Mouse (Mus musculus): ENCODE results near the gene Rplp2. TPM values are rescaled to one million over a fixed set of nuclear protein-coding genes. Genes with fewer than 3 reads are reported as not detected.

Rplp2 gene
- total and polyA plus RNA-seq, 3 experiments: 421 to 928 (median 848) TPM

- H3K4me1 ChIP-seq (ENCODE audit: control insufficient read depth, insufficient read depth, low read length): no peaks in the 10 kb centered on the region
- H3K9ac ChIP-seq (ENCODE audit: low read depth, low read length): no peak overlapping the region
- H3K36me3 ChIP-seq (ENCODE audit: control insufficient read depth, insufficient read depth, low read length): no peaks in the 10 kb centered on the region; the same call in 1 of the 2 replicates
- H3K27ac ChIP-seq: no peak overlapping the region
- DNase-seq: no peak
- peak; percentile 49 for TF ChIP-seq CTCF (IDR thresholded peaks at IDR 0.05)
- TF ChIP-seq EP300 (IDR thresholded peaks at IDR 0.05; ENCODE audit: insufficient read depth, low read depth, low read length): no peak
- no peaks in the 10 kb centered on the region for H3K27me3 ChIP-seq (ENCODE audit: control insufficient read depth, insufficient read depth, low read length)
- H3K79me2 ChIP-seq (replicated peaks; ENCODE audit: control insufficient read depth, insufficient read depth, low read length): no peaks in the 10 kb centered on the region
- intact Hi-C loops (cut with DNase I): no loop called here
- WGBS: 69% methylated on average over 2 of the region's 2 CpGs
- no peak overlapping the region for H3K4me3 ChIP-seq
Measured at GRCm38 (mm10) chr7:141491151-141491550, 44.0 kb downstream of the Rplp2 start.

GRCm38 (mm10) chr7:141492738-141493137 is 45.6 kb downstream of the Rplp2 start:
- intact Hi-C loops (cut with DNase I): no loop called here
- no peak overlapping the region for H3K27ac ChIP-seq
- peaks cover under 1% of the 10 kb centered on the region; the same call in 1 of the 2 replicates for H3K4me1 ChIP-seq (ENCODE audit: control insufficient read depth, insufficient read depth, low read length)
- WGBS: 93% methylated on average over 5 of the region's 5 CpGs
- H3K4me3 ChIP-seq: no peak overlapping the region
- no peaks in the 10 kb centered on the region for H3K27me3 ChIP-seq (ENCODE audit: control insufficient read depth, insufficient read depth, low read length)
- H3K36me3 ChIP-seq (ENCODE audit: control insufficient read depth, insufficient read depth, low read length): no peaks in the 10 kb centered on the region; the same call in 1 of the 2 replicates
- no peak overlapping the region for H3K9ac ChIP-seq (ENCODE audit: low read depth, low read length)
- H3K79me2 ChIP-seq (replicated peaks; ENCODE audit: control insufficient read depth, insufficient read depth, low read length): no peaks in the 10 kb centered on the region
- TF ChIP-seq EP300 (IDR thresholded peaks at IDR 0.05; ENCODE audit: insufficient read depth, low read depth, low read length): no peak
- no peak for TF ChIP-seq POLR2A (IDR thresholded peaks at IDR 0.05; ENCODE audit: insufficient read depth, low read depth, low read length)
- TF ChIP-seq CTCF (IDR thresholded peaks at IDR 0.05): no peak
- DNase-seq: no peak

GRCm38 (mm10) chr7:141493729-141494128 is 46.6 kb downstream of the Rplp2 start:
- H3K36me3 ChIP-seq (ENCODE audit: control insufficient read depth, insufficient read depth, low read length): no peaks in the 10 kb centered on the region; the same call in 1 of the 2 replicates
- 84% methylated on average over 1 of the region's 1 CpGs for WGBS
- no peak overlapping the region for H3K9ac ChIP-seq (ENCODE audit: low read depth, low read length)
- H3K4me3 ChIP-seq: no peak overlapping the region
- TF ChIP-seq EP300 (IDR thresholded peaks at IDR 0.05; ENCODE audit: insufficient read depth, low read depth, low read length) (no peak), POLR2A (IDR thresholded peaks at IDR 0.05; ENCODE audit: insufficient read depth, low read depth, low read length) (no peak), CTCF (IDR thresholded peaks at IDR 0.05) (no peak)
- H3K27me3 ChIP-seq (ENCODE audit: control insufficient read depth, insufficient read depth, low read length): no peaks in the 10 kb centered on the region
- intact Hi-C loops (cut with DNase I): no loop called here
- no peaks in the 10 kb centered on the region for H3K79me2 ChIP-seq (replicated peaks; ENCODE audit: control insufficient read depth, insufficient read depth, low read length)
- peaks cover 1% of the 10 kb centered on the region; the same call in 1 of the 2 replicates for H3K4me1 ChIP-seq (ENCODE audit: control insufficient read depth, insufficient read depth, low read length)
- no peak for DNase-seq
- no peak overlapping the region for H3K27ac ChIP-seq

- TF ChIP-seq EP300 (IDR thresholded peaks at IDR 0.05; ENCODE audit: insufficient read depth, low read depth, low read length): no peak
- TF ChIP-seq CTCF (IDR thresholded peaks at IDR 0.05): no peak
- no peak for TF ChIP-seq POLR2A (IDR thresholded peaks at IDR 0.05; ENCODE audit: insufficient read depth, low read depth, low read length)
- intact Hi-C loops (cut with DNase I): no loop called here
- H3K9ac ChIP-seq (ENCODE audit: low read depth, low read length): no peak overlapping the region
- H3K4me1 ChIP-seq (ENCODE audit: control insufficient read depth, insufficient read depth, low read length): peaks cover 1% of the 10 kb centered on the region; the same call in 1 of the 2 replicates
- 91% methylated on average over 2 of the region's 2 CpGs for WGBS
- no peaks in the 10 kb centered on the region for H3K79me2 ChIP-seq (replicated peaks; ENCODE audit: control insufficient read depth, insufficient read depth, low read length)
- no peak for DNase-seq
- no peak overlapping the region for H3K27ac ChIP-seq
- H3K4me3 ChIP-seq: no peak overlapping the region
- no peaks in the 10 kb centered on the region for H3K27me3 ChIP-seq (ENCODE audit: control insufficient read depth, insufficient read depth, low read length)
- no peaks in the 10 kb centered on the region; the same call in 1 of the 2 replicates for H3K36me3 ChIP-seq (ENCODE audit: control insufficient read depth, insufficient read depth, low read length)
Measured at GRCm38 (mm10) chr7:141495379-141495778, 48.2 kb downstream of the Rplp2 start.

- Histone ChIP-seq H3K4me1 (ENCODE audit: control insufficient read depth, insufficient read depth, low read length) (peaks cover 1% of the 10 kb centered on the region; the same call in 1 of the 2 replicates), H3K27me3 (ENCODE audit: control insufficient read depth, insufficient read depth, low read length) (no peaks in the 10 kb centered on the region), H3K4me3 (no peak overlapping the region), H3K9ac (ENCODE audit: low read depth, low read length) (no peak overlapping the region), H3K27ac (no peak overlapping the region), H3K36me3 (ENCODE audit: control insufficient read depth, insufficient read depth, low read length) (no peaks in the 10 kb centered on the region), H3K79me2 (replicated peaks; ENCODE audit: control insufficient read depth, insufficient read depth, low read length) (no peaks in the 10 kb centered on the region)
- no peak for DNase-seq
- no peak for TF ChIP-seq POLR2A (IDR thresholded peaks at IDR 0.05; ENCODE audit: insufficient read depth, low read depth, low read length)
- no peak for TF ChIP-seq EP300 (IDR thresholded peaks at IDR 0.05; ENCODE audit: insufficient read depth, low read depth, low read length)
- TF ChIP-seq CTCF (IDR thresholded peaks at IDR 0.05): no peak
- 78% methylated on average over 4 of the region's 4 CpGs for WGBS
- intact Hi-C loops (cut with DNase I): no loop called here
Measured at GRCm38 (mm10) chr7:141495940-141496339, 48.8 kb downstream of the Rplp2 start.

- WGBS: 56% methylated on average over 3 of the region's 3 CpGs
- Histone ChIP-seq H3K27me3 (ENCODE audit: control insufficient read depth, insufficient read depth, low read length) (no peaks in the 10 kb centered on the region), H3K4me3 (no peak overlapping the region), H3K27ac (peak overlapping the region; percentile 61), H3K9ac (ENCODE audit: low read depth, low read length) (no peak overlapping the region), H3K36me3 (ENCODE audit: control insufficient read depth, insufficient read depth, low read length) (no peaks in the 10 kb centered on the region), H3K4me1 (ENCODE audit: control insufficient read depth, insufficient read depth, low read length) (peaks cover 1% of the 10 kb centered on the region; the same call in 1 of the 2 replicates), H3K79me2 (replicated peaks; ENCODE audit: control insufficient read depth, insufficient read depth, low read length) (no peaks in the 10 kb centered on the region)
- no peak for DNase-seq
- intact Hi-C loops (cut with DNase I): no loop called here
- no peak for TF ChIP-seq CTCF (IDR thresholded peaks at IDR 0.05)
- no peak for TF ChIP-seq EP300 (IDR thresholded peaks at IDR 0.05; ENCODE audit: insufficient read depth, low read depth, low read length)
- no peak for TF ChIP-seq POLR2A (IDR thresholded peaks at IDR 0.05; ENCODE audit: insufficient read depth, low read depth, low read length)
Measured at GRCm38 (mm10) chr7:141497600-141497999, 50.4 kb downstream of the Rplp2 start.

Other genes with a start within 250 kb of the Rplp2 start
- gene Lmntd2, start 233.3 kb upstream of the Rplp2 start, total RNA-seq (2021): not detected
- gene Lmntd2, start 233.3 kb upstream of the Rplp2 start, polyA plus RNA-seq (2012; rRNA removed): 0.18 and 0.20 TPM in 2 replicates
- under 1 TPM; 0.25 to 0.42 TPM for gene Rassf7, start 231.5 kb upstream of the Rplp2 start, total RNA-seq (2021)
- 2.2 and 3.3 TPM in 2 replicates for gene Rassf7, start 231.5 kb upstream of the Rplp2 start, polyA plus RNA-seq (2012; rRNA removed)
- 10 to 100 TPM; 26.8 to 32.1 TPM for gene Phrf1, start 218.6 kb upstream of the Rplp2 start, total RNA-seq (2021)
- gene Phrf1, start 218.6 kb upstream of the Rplp2 start, polyA plus RNA-seq (2012; rRNA removed): 8.9 and 10.2 TPM in 2 replicates
- gene Irf7, start 180.9 kb upstream of the Rplp2 start, total RNA-seq (2021): 1 to 10 TPM; 3.3 to 3.4 TPM
- gene Irf7, start 180.9 kb upstream of the Rplp2 start, polyA plus RNA-seq (2012; rRNA removed): 24.6 and 25.2 TPM in 2 replicates
- not detected for gene Cdhr5, start 170.6 kb upstream of the Rplp2 start, total RNA-seq (2021)
- 0.26 TPM in 1 of 2 replicates, not detected in the other for gene Cdhr5, start 170.6 kb upstream of the Rplp2 start, polyA plus RNA-seq (2012; rRNA removed)
- gene Sct, start 168.2 kb upstream of the Rplp2 start, total RNA-seq (2021): not detected
- not detected in 2 replicates for gene Sct, start 168.2 kb upstream of the Rplp2 start, polyA plus RNA-seq (2012; rRNA removed)
- gene Drd4, start 155.4 kb upstream of the Rplp2 start, total RNA-seq (2021): not detected
- 0.04 TPM in 1 of 2 replicates, not detected in the other for gene Drd4, start 155.4 kb upstream of the Rplp2 start, polyA plus RNA-seq (2012; rRNA removed)
- gene Deaf1, start 119.7 kb upstream of the Rplp2 start, total RNA-seq (2021): 10 to 100 TPM; 10.8 to 13.5 TPM
- 9.7 and 9.8 TPM in 2 replicates for gene Deaf1, start 119.7 kb upstream of the Rplp2 start, polyA plus RNA-seq (2012; rRNA removed)
- gene Tmem80, start 119.6 kb upstream of the Rplp2 start, total RNA-seq (2021): 10 to 100 TPM; 13.5 to 14.9 TPM
- 28.9 and 34.5 TPM in 2 replicates for gene Tmem80, start 119.6 kb upstream of the Rplp2 start, polyA plus RNA-seq (2012; rRNA removed)
- gene Eps8l2, start 108.5 kb upstream of the Rplp2 start, total RNA-seq (2021): 1 to 10 TPM; 3.8 to 4.3 TPM
- gene Eps8l2, start 108.5 kb upstream of the Rplp2 start, polyA plus RNA-seq (2012; rRNA removed): 5.8 and 8.9 TPM in 2 replicates
- 100 to 1,000 TPM; 110 to 116 TPM for gene Taldo1, start 55.2 kb upstream of the Rplp2 start, total RNA-seq (2021)
- gene Taldo1, start 55.2 kb upstream of the Rplp2 start, polyA plus RNA-seq (2012; rRNA removed): 132 and 135 TPM in 2 replicates
- gene Gatd1, start 33.2 kb upstream of the Rplp2 start, total RNA-seq (2021): 10 to 100 TPM; 13.4 to 14.9 TPM
- 23.4 and 29.5 TPM in 2 replicates for gene Gatd1, start 33.2 kb upstream of the Rplp2 start, polyA plus RNA-seq (2012; rRNA removed)
- gene Cend1, start 17.9 kb upstream of the Rplp2 start, total RNA-seq (2021): 1 to 10 TPM; 1.0 to 1.4 TPM
- 1.8 and 2.6 TPM in 2 replicates for gene Cend1, start 17.9 kb upstream of the Rplp2 start, polyA plus RNA-seq (2012; rRNA removed)
- 10 to 100 TPM; 55.8 to 72.6 TPM for gene Slc25a22, start 9.5 kb upstream of the Rplp2 start, total RNA-seq (2021)
- gene Slc25a22, start 9.5 kb upstream of the Rplp2 start, polyA plus RNA-seq (2012; rRNA removed): 85.8 and 88.9 TPM in 2 replicates
- under 1 TPM; 0.37 to 0.70 TPM for gene Pidd1, start 3.3 kb upstream of the Rplp2 start, total RNA-seq (2021)
- gene Pidd1, start 3.3 kb upstream of the Rplp2 start, polyA plus RNA-seq (2012; rRNA removed): 1.8 and 2.0 TPM in 2 replicates
- 100 to 1,000 TPM; 398 to 572 TPM for gene Pnpla2, start 7.8 kb downstream of the Rplp2 start, total RNA-seq (2021)
- 597 and 669 TPM in 2 replicates for gene Pnpla2, start 7.8 kb downstream of the Rplp2 start, polyA plus RNA-seq (2012; rRNA removed)
- 10 to 100 TPM; 15.4 to 19.4 TPM for gene Cracr2b, start 13.7 kb downstream of the Rplp2 start, total RNA-seq (2021)
- 23.8 and 35.0 TPM in 2 replicates for gene Cracr2b, start 13.7 kb downstream of the Rplp2 start, polyA plus RNA-seq (2012; rRNA removed)
- gene Cd151, start 20.0 kb downstream of the Rplp2 start, total RNA-seq (2021): 100 to 1,000 TPM; 272 to 334 TPM
- gene Cd151, start 20.0 kb downstream of the Rplp2 start, polyA plus RNA-seq (2012; rRNA removed): 395 and 491 TPM in 2 replicates
- gene Polr2l, start 27.8 kb downstream of the Rplp2 start, total RNA-seq (2021): 10 to 100 TPM; 71.7 to 82.8 TPM
- gene Polr2l, start 27.8 kb downstream of the Rplp2 start, polyA plus RNA-seq (2012; rRNA removed): 62.6 and 64.4 TPM in 2 replicates
- gene Tspan4, start 27.9 kb downstream of the Rplp2 start, total RNA-seq (2021): 10 to 100 TPM; 17.1 to 40.0 TPM
- gene Tspan4, start 27.9 kb downstream of the Rplp2 start, polyA plus RNA-seq (2012; rRNA removed): 61.9 and 77.5 TPM in 2 replicates
- gene Chid1, start 92.5 kb downstream of the Rplp2 start, total RNA-seq (2021): 10 to 100 TPM; 45.9 to 52.7 TPM
- 20.2 and 30.1 TPM in 2 replicates for gene Chid1, start 92.5 kb downstream of the Rplp2 start, polyA plus RNA-seq (2012; rRNA removed)
- gene Ap2a2, start 114.8 kb downstream of the Rplp2 start, total RNA-seq (2021): 10 to 100 TPM; 55.1 to 58.3 TPM
- gene Ap2a2, start 114.8 kb downstream of the Rplp2 start, polyA plus RNA-seq (2012; rRNA removed): 28.5 and 29.9 TPM in 2 replicates
- gene Muc6, start 207.9 kb downstream of the Rplp2 start, total RNA-seq (2021): not detected
- 0.03 TPM in 1 of 2 replicates, not detected in the other for gene Muc6, start 207.9 kb downstream of the Rplp2 start, polyA plus RNA-seq (2012; rRNA removed)
- not detected for gene Muc2, start 243.0 kb downstream of the Rplp2 start, total RNA-seq (2021)
- gene Muc2, start 243.0 kb downstream of the Rplp2 start, polyA plus RNA-seq (2012; rRNA removed): 0.25 and 0.38 TPM in 2 replicates